Mouse (Mus musculus): ENCODE data around the gene Cpxm1. TPM values are rescaled to one million over a fixed set of nuclear protein-coding genes. Genes with fewer than 3 reads are reported as not detected.

The Cpxm1 gene
- polyA plus RNA-seq, 1 experiment = 0.34 TPM

DNA sequence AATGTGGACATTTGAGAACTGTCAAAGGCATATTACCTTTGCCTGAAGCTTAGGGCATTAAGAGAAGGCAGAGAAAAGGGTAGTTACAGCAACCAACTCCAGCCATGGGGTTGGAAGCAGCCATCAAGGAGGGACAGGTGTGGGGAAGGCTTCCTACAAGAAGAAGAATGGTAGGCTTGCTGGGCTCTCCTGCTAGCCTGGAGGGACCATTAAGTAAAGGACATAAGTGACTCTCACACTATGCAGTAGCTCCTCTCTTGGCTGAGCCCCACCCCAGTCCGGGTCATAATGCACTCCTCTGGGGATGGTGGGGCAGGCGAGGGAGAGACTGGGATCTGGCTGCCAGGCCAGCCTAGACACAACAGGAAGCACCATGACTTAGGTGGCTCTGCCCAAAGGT lies 8.8 kb upstream of the Cpxm1 start, which contains the start of gene Tmem239:
Gene Tmem239 (plus strand): TSS at position 301 of the 400 bp plus-strand sequence.
- Histone ChIP-seq H3K36me3 (ENCODE audit: control insufficient read depth, insufficient read depth) (no peaks in the 10 kb centered on the region), H3K27me3 (ENCODE audit: control insufficient read depth, insufficient read depth, insufficient read length) (no peaks in the 10 kb centered on the region), H3K4me2 (ENCODE audit: low read depth) (no peak within 1 kb of the TSS), H3ac (ENCODE audit: control insufficient read depth, insufficient read length) (no peak within 1 kb of the TSS), H3K4me3 (no peak within 1 kb of the TSS), H3K79me2 (ENCODE audit: control insufficient read depth, insufficient read depth) (no peaks in the 10 kb centered on the region)
- no peak for TF ChIP-seq REST (IDR thresholded peaks at IDR 0.05; ENCODE audit: insufficient read depth, insufficient read length)
- TF ChIP-seq SRF (IDR thresholded peaks at IDR 0.05; ENCODE audit: control insufficient read depth, insufficient read length, low read depth) = no peak
- no peak for TF ChIP-seq E2F4 (IDR thresholded peaks at IDR 0.05; ENCODE audit: insufficient read depth)
- TF ChIP-seq MAX (IDR thresholded peaks at IDR 0.05; ENCODE audit: low read depth) = no peak
- TF ChIP-seq TCF12 (IDR thresholded peaks at IDR 0.05; ENCODE audit: insufficient read depth, poor library complexity, severe bottlenecking) = no peak
- TF ChIP-seq POLR2AphosphoS2 (IDR thresholded peaks at IDR 0.05; ENCODE audit: insufficient read length, low read depth) = no peak
- no peak for TF ChIP-seq POLR2A (IDR thresholded peaks at IDR 0.05; ENCODE audit: insufficient read length, low read depth)
- TF ChIP-seq CEBPB (IDR thresholded peaks at IDR 0.05; ENCODE audit: insufficient read depth, poor library complexity, severe bottlenecking) = no peak
- no peak for TF ChIP-seq MYOG (IDR thresholded peaks at IDR 0.05; ENCODE audit: control insufficient read depth in 1 of 3, insufficient read depth in 1 of 3, insufficient read length in 2 of 3, low read depth in 2 of 3)
- no peak for TF ChIP-seq TCF3 (IDR thresholded peaks at IDR 0.05; ENCODE audit: insufficient read length, low read depth)
- no peak for TF ChIP-seq MYOD1 (IDR thresholded peaks at IDR 0.05; ENCODE audit: control insufficient read depth in 1 of 3, insufficient read length in 2 of 3, low read depth in 2 of 3)
- no peak for TF ChIP-seq USF1 (IDR thresholded peaks at IDR 0.05; ENCODE audit: low read depth)

DNA sequence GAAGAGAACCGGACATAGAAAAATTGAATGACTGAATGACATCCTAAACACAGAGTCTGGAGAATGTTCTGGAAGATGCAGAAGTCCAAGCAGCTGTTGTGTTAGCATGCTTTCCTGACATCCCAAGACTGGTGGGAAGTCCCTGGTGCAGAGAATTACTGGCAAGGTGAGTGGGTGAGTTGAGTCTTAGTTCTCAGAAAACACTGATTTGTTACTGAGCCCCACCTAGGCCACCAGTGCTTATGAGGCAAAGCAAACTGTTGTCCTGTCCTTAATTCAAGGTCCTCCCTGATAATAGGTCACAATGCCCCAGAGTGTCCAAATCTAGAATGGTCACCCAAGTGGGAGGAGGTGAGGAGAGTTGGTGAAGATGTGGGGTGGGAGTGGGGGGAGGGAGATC lies 7.6 kb upstream of the Cpxm1 start, which contains the start of the genes Gm28372 and 1700020A23Rik:
Gene Gm28372 (plus strand): TSS at position 301 of the 400 bp plus-strand sequence.
Gene 1700020A23Rik (plus strand): TSS at position 321 of the 400 bp plus-strand sequence.
- TF ChIP-seq POLR2AphosphoS2 (IDR thresholded peaks at IDR 0.05; ENCODE audit: insufficient read length, low read depth) (no peak), REST (IDR thresholded peaks at IDR 0.05; ENCODE audit: insufficient read depth, insufficient read length) (no peak), CEBPB (IDR thresholded peaks at IDR 0.05; ENCODE audit: insufficient read depth, poor library complexity, severe bottlenecking) (no peak), MYOG (IDR thresholded peaks at IDR 0.05; ENCODE audit: control insufficient read depth in 1 of 3, insufficient read depth in 1 of 3, insufficient read length in 2 of 3, low read depth in 2 of 3) (no peak), SRF (IDR thresholded peaks at IDR 0.05; ENCODE audit: control insufficient read depth, insufficient read length, low read depth) (no peak), TCF12 (IDR thresholded peaks at IDR 0.05; ENCODE audit: insufficient read depth, poor library complexity, severe bottlenecking) (no peak), MYOD1 (IDR thresholded peaks at IDR 0.05; ENCODE audit: control insufficient read depth in 1 of 3, insufficient read length in 2 of 3, low read depth in 2 of 3) (no peak), POLR2A (IDR thresholded peaks at IDR 0.05; ENCODE audit: insufficient read length, low read depth) (no peak)
- no peaks in the 10 kb centered on the region for H3K27me3 ChIP-seq (ENCODE audit: control insufficient read depth, insufficient read depth, insufficient read length)
- no peaks in the 10 kb centered on the region for H3K79me2 ChIP-seq (ENCODE audit: control insufficient read depth, insufficient read depth)

DNA sequence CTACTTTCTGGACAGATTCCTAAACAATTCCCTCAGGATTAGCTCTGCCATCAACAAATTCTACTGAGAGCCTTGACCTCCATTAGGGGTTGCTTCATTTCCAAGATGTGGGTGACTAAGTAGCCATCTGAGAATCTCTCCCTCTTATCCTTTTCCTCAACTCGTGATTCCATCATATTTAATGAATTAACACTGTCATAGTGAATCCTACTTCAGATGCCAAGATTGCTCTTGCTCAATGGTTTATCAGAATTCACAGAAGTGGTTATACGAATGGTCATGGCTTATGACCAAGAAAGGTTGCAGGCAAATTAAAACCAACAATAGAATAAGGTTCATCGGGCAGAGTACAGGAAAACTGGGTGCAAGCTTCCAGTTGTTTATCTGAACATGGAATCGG lies 4.5 kb upstream of the Cpxm1 start:
- H3K79me2 ChIP-seq (ENCODE audit: control insufficient read depth, insufficient read depth) = no peaks in the 10 kb centered on the region
- no peak overlapping the region for H3K4me2 ChIP-seq (ENCODE audit: low read depth)
- no peak overlapping the region for H3K4me3 ChIP-seq
- H3ac ChIP-seq (ENCODE audit: control insufficient read depth, insufficient read length) = no peak overlapping the region
- no peak for TF ChIP-seq USF1 (IDR thresholded peaks at IDR 0.05; ENCODE audit: low read depth)
- no peak for TF ChIP-seq MYOD1 (IDR thresholded peaks at IDR 0.05; ENCODE audit: control insufficient read depth in 1 of 3, insufficient read length in 2 of 3, low read depth in 2 of 3)
- TF ChIP-seq TCF3 (IDR thresholded peaks at IDR 0.05; ENCODE audit: insufficient read length, low read depth) = no peak
- TF ChIP-seq MYOG (IDR thresholded peaks at IDR 0.05; ENCODE audit: control insufficient read depth in 1 of 3, insufficient read depth in 1 of 3, insufficient read length in 2 of 3, low read depth in 2 of 3) = no peak
- no peak for TF ChIP-seq MAX (IDR thresholded peaks at IDR 0.05; ENCODE audit: low read depth)
- TF ChIP-seq POLR2A (IDR thresholded peaks at IDR 0.05; ENCODE audit: insufficient read length, low read depth) = no peak
- TF ChIP-seq POLR2AphosphoS2 (IDR thresholded peaks at IDR 0.05; ENCODE audit: insufficient read length, low read depth) = no peak
- no peak for TF ChIP-seq TCF12 (IDR thresholded peaks at IDR 0.05; ENCODE audit: insufficient read depth, poor library complexity, severe bottlenecking)
- no peak for TF ChIP-seq E2F4 (IDR thresholded peaks at IDR 0.05; ENCODE audit: insufficient read depth)
- no peak for TF ChIP-seq REST (IDR thresholded peaks at IDR 0.05; ENCODE audit: insufficient read depth, insufficient read length)
- no peak for TF ChIP-seq SRF (IDR thresholded peaks at IDR 0.05; ENCODE audit: control insufficient read depth, insufficient read length, low read depth)
- TF ChIP-seq CEBPB (IDR thresholded peaks at IDR 0.05; ENCODE audit: insufficient read depth, poor library complexity, severe bottlenecking) = no peak
- H3K27me3 ChIP-seq (ENCODE audit: control insufficient read depth, insufficient read depth, insufficient read length) = peaks cover 14% of the 10 kb centered on the region
- no peaks in the 10 kb centered on the region for H3K36me3 ChIP-seq (ENCODE audit: control insufficient read depth, insufficient read depth)

More for the DNA sequence above, 7.6 kb upstream of the Cpxm1 start, which contains the start of the genes Gm28372 and 1700020A23Rik:
- no peak within 1 kb of the TSS for H3K4me3 ChIP-seq
- no peaks in the 10 kb centered on the region for H3K36me3 ChIP-seq (ENCODE audit: control insufficient read depth, insufficient read depth)
- no peak within 1 kb of the TSS for H3ac ChIP-seq (ENCODE audit: control insufficient read depth, insufficient read length)
- H3K4me2 ChIP-seq (ENCODE audit: low read depth) = no peak within 1 kb of the TSS

DNA sequence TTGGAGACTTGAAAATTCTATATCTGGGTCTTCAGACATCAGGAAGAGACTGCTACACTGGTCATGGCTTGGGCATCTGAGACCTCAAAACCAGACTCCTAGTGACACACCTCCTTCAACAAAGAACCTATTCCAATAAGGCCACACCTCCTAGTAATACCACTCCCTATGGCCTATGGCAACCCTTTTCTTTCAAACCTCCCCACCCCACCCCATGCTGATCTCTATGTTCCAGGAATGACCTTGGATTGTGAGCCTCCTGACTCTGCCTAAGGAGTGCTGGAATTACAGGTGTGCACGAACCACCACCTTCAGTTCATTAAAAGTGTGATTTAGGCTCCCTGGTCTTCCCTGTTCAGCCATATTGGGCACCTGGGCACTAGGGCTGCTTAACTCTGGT lies 2.7 kb upstream of the Cpxm1 start:
- Histone ChIP-seq H3K36me3 (ENCODE audit: control insufficient read depth, insufficient read depth) (no peaks in the 10 kb centered on the region), H3K79me2 (ENCODE audit: control insufficient read depth, insufficient read depth) (no peaks in the 10 kb centered on the region), H3K27me3 (ENCODE audit: control insufficient read depth, insufficient read depth, insufficient read length) (peaks cover 31% of the 10 kb centered on the region), H3ac (ENCODE audit: control insufficient read depth, insufficient read length) (no peak overlapping the region), H3K4me3 (no peak overlapping the region), H3K4me2 (ENCODE audit: low read depth) (no peak overlapping the region)
- no peak for TF ChIP-seq TCF3 (IDR thresholded peaks at IDR 0.05; ENCODE audit: insufficient read length, low read depth)
- no peak for TF ChIP-seq MAX (IDR thresholded peaks at IDR 0.05; ENCODE audit: low read depth)
- TF ChIP-seq MYOD1 (IDR thresholded peaks at IDR 0.05; ENCODE audit: control insufficient read depth in 1 of 3, insufficient read length in 2 of 3, low read depth in 2 of 3) = no peak
- TF ChIP-seq POLR2A (IDR thresholded peaks at IDR 0.05; ENCODE audit: insufficient read length, low read depth) = no peak
- no peak for TF ChIP-seq TCF12 (IDR thresholded peaks at IDR 0.05; ENCODE audit: insufficient read depth, poor library complexity, severe bottlenecking)
- TF ChIP-seq REST (IDR thresholded peaks at IDR 0.05; ENCODE audit: insufficient read depth, insufficient read length) = no peak
- no peak for TF ChIP-seq CEBPB (IDR thresholded peaks at IDR 0.05; ENCODE audit: insufficient read depth, poor library complexity, severe bottlenecking)
- TF ChIP-seq POLR2AphosphoS2 (IDR thresholded peaks at IDR 0.05; ENCODE audit: insufficient read length, low read depth) = no peak
- no peak for TF ChIP-seq USF1 (IDR thresholded peaks at IDR 0.05; ENCODE audit: low read depth)
- no peak for TF ChIP-seq SRF (IDR thresholded peaks at IDR 0.05; ENCODE audit: control insufficient read depth, insufficient read length, low read depth)
- no peak for TF ChIP-seq E2F4 (IDR thresholded peaks at IDR 0.05; ENCODE audit: insufficient read depth)
- TF ChIP-seq MYOG (IDR thresholded peaks at IDR 0.05; ENCODE audit: control insufficient read depth in 1 of 3, insufficient read depth in 1 of 3, insufficient read length in 2 of 3, low read depth in 2 of 3) = no peak

Measured in myocyte (in vitro differentiated cells).